Mouse (Mus musculus) lung, embryonic 14.5 days (tissue): ENCODE measurements at regions not wholly inside any gene's neighbourhood (a gene's known extent, or its start where the extent isn't known, plus 50 kb on each side); places are given as distances from the start of the nearest gene placed in this dataset.

Experiments used
- ATAC-seq: fragments of 200-750 bp; cut with Nextera tagmentation; 2 replicates; pipeline ENCODE4 v1.8.0; 2017; ENCODE audit warnings: mild to moderate bottlenecking, moderate TSS enrichment, moderate library complexity; ENCODE audit not compliant: insufficient read depth
- DNase-seq: peaks from one replicate; pipeline ENCODE4 v3.0.0-alpha.2; 2015
- H3K27ac ChIP-seq: fragments of 300-500 bp; sonication (generic); 2 replicates; pipeline ENCODE4 v1.5.1; 2014; ENCODE audit warnings: low read depth, mild to moderate bottlenecking, moderate library complexity
- H3K27me3 ChIP-seq: fragments of 300-500 bp; sonication (generic); 2 replicates; pipeline ENCODE4 v1.6.1; 2014; ENCODE audit warnings: low read length, control low read depth; ENCODE audit not compliant: insufficient read depth
- H3K36me3 ChIP-seq: fragments of 300-500 bp; sonication (generic); 2 replicates; pipeline ENCODE4 v1.6.1; 2014; ENCODE audit warnings: control low read depth; ENCODE audit not compliant: insufficient read depth
- H3K4me1 ChIP-seq: fragments of 300-500 bp; sonication (generic); 2 replicates; pipeline ENCODE4 v1.6.1; 2014; ENCODE audit warnings: antibody characterized with exemption, control low read depth; ENCODE audit not compliant: insufficient read depth
- H3K4me2 ChIP-seq: fragments of 300-500 bp; sonication (generic); 2 replicates; pipeline ENCODE4 v1.6.1; 2014; ENCODE audit warnings: mild to moderate bottlenecking
- H3K4me3 ChIP-seq: fragments of 300-500 bp; sonication (generic); 2 replicates; pipeline ENCODE4 v1.5.1; 2014; ENCODE audit warnings: low read depth, low read length
- H3K9ac ChIP-seq: fragments of 300-500 bp; sonication (generic); 2 replicates; pipeline ENCODE4 v1.6.1; 2014
- H3K9me3 ChIP-seq: fragments of 300-500 bp; sonication (generic); 2 replicates; pipeline ENCODE4 v1.6.1; 2016; ENCODE audit warnings: low read depth, low read length, control low read depth
- CTCF ChIP-seq: IDR thresholded peaks from 2 replicates; pipeline ENCODE4 v1.5.1; 2016; ENCODE audit warnings: antibody characterized with exemption, low read depth
- WGBS: fragments of 180-500 bp; shearing (Covaris S2); extraction: QIAGEN DNeasy Blood & Tissue Kit; methylation state at CpG from one replicate; pipeline ENCODE4 v1.1.7; 2014; 5-methylcytosine and 5-hydroxymethylcytosine counted together

DNA sequence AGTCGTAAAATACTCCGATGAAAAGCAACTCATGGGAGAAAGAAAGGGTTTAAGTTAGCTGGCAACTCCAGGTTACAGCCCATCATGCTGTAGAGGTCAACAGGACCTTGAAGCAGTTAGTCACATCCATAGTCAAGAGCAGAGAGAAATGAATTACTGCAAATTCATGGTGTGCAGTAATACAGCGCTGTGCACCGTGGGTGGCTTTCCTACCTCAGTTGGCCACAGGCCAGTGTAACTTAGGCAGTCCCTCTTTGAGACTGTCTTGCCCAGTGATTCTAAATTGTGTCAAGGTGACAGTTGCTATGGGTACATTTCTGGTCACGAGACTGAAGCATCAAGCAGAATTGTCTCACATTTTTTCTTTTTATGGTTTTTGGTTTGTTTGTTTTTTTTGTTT lies 186.7 kb upstream of the Stac start:
- Histone ChIP-seq H3K27me3 (no peaks in the 10 kb centered on the region), H3K4me2 (no peak overlapping the region), H3K36me3 (no peaks in the 10 kb centered on the region), H3K9me3 (no peaks in the 10 kb centered on the region), H3K9ac (no peak overlapping the region), H3K27ac (no peak overlapping the region), H3K4me1 (no peaks in the 10 kb centered on the region), H3K4me3 (no peak overlapping the region)
- no peak for TF ChIP-seq CTCF
- DNase-seq (no peak), ATAC-seq (no peak)
- 87% methylated on average over 5 of the region's 5 CpGs for WGBS

DNA sequence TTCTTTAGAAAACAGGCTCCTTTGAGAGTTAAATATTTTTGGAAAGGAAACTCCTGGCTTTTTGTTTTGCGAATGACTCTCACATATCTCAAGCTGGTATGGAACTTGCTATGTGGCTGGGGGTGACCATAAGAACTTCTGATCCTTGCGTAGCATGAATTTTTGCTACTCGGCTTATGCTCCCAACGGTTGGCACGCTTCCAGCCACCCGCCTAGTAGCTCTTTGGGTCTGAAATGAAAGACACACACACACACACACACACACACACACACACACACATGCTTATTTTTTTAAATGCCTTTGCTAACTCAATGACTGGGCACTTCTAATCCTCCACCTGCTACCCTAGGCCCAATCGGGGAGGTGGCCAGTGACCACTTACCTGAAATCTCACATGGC lies 180.3 kb upstream of the Stac start:
- Histone ChIP-seq H3K27me3 (no peaks in the 10 kb centered on the region), H3K27ac (no peak overlapping the region), H3K4me2 (no peak overlapping the region), H3K9me3 (no peaks in the 10 kb centered on the region), H3K4me3 (no peak overlapping the region), H3K4me1 (no peaks in the 10 kb centered on the region), H3K9ac (no peak overlapping the region), H3K36me3 (no peaks in the 10 kb centered on the region)
- no peak for TF ChIP-seq CTCF
- DNase-seq: peak; percentile 22
- 74% methylated on average over 7 of the region's 7 CpGs for WGBS
- no peak for ATAC-seq

DNA sequence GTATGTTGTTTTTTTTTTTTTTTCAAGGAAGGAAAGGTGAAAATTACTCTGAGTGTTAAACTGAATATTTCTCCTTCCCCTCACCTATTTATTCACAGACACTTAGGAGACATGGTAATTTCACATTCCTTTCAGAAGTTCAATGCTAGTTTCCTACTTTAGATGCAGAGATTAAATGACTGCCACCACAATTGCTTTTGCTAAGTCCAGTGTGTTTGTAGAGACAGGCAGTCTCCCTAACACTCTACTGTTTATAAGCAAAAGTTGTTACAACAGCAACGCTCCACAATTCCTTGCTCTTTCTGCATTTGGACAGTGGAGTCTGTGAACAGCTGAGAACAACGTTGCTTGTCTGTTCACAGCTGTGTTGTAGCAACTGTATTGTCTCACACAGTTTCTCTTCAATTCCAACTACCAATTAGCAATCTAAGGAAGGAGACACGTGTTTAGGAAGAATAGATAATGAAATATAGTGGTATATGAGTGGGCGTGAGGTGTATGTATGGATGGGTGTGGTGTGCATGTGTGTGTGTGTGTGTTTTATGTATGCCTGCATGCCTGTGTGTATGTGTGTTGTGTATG lies 179.7 kb upstream of the Stac start:
- DNase-seq (no peak), ATAC-seq (no peak)
- Histone ChIP-seq H3K27me3 (no peaks in the 10 kb centered on the region), H3K27ac (no peak overlapping the region), H3K36me3 (no peaks in the 10 kb centered on the region), H3K9me3 (no peaks in the 10 kb centered on the region), H3K9ac (no peak overlapping the region), H3K4me1 (no peaks in the 10 kb centered on the region), H3K4me2 (no peak overlapping the region), H3K4me3 (no peak overlapping the region)
- TF ChIP-seq CTCF: no peak
- WGBS: 62% methylated on average over 4 of the region's 4 CpGs

DNA sequence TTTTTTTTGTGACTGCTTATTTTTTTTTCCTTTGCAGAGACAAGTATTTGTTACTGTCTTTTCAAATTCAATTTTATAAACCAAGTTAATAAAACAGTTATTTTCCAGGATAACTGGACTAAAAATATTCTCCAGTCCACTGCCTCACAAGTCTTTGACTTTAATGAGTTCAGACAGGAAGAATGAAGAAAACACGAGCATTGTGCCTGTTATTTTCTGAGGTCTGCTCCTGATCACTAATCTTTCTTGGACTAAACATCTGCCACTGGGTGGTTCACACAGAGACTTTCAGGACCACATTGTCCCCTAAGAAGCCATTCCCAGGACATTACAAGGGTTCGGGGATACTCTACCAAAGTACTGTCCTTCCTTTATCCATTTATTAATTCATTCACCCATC lies 167.9 kb upstream of the Stac start:
- Histone ChIP-seq H3K4me3 (no peak overlapping the region), H3K27me3 (no peaks in the 10 kb centered on the region), H3K27ac (no peak overlapping the region), H3K9ac (no peak overlapping the region), H3K4me2 (no peak overlapping the region), H3K36me3 (no peaks in the 10 kb centered on the region), H3K4me1 (no peaks in the 10 kb centered on the region), H3K9me3 (no peaks in the 10 kb centered on the region)
- DNase-seq: no peak
- no peak for ATAC-seq
- TF ChIP-seq CTCF: no peak
- WGBS: 64% methylated on average over 2 of the region's 2 CpGs

DNA sequence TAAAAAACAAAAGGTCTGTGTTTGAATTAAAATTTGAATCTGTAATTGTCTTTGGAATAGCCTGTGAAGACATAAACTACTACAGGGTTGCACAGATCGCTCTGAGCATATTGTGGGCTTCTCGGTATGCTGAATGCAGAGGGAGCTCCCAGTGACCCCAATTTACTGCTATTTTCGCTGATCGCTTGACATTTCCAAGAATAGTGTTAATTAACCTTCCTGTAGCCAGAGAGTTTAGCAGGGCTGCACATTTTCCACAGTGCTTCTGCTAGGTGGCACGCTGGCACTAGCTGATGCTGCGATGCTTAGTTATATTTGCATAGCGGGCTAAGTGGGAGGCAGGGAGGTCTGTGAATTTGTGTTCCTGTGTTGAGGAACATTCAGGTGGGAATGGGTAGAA lies 164.8 kb upstream of the Stac start:
- H3K4me1 ChIP-seq: no peaks in the 10 kb centered on the region
- H3K4me2 ChIP-seq: no peak overlapping the region
- no peak for ATAC-seq
- H3K27ac ChIP-seq: no peak overlapping the region
- H3K9me3 ChIP-seq: no peaks in the 10 kb centered on the region
- WGBS: 78% methylated on average over 7 of the region's 7 CpGs
- no peak overlapping the region for H3K4me3 ChIP-seq
- no peaks in the 10 kb centered on the region for H3K27me3 ChIP-seq
- no peak overlapping the region for H3K9ac ChIP-seq
- DNase-seq: no peak
- H3K36me3 ChIP-seq: no peaks in the 10 kb centered on the region
- TF ChIP-seq CTCF: no peak

DNA sequence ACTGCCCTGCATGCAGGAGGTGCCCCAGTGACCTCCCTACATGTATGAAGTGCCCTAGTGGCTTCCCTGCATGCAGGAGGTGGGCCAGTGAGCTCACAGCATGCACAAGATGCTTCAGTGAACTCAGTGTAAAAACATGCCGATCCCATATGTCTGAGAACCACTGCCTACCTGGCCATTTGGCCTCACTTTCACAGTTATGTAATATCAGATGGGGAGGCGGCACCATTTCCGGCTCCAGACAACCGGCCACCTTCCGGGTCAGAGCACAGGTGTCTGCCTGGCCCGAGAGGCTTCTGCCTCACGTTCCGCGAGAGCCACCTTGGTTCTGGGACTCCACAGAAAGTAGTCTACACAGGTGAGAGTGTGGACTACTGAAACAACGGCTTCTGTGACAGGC lies 156.2 kb upstream of the Stac start:
- 93% methylated on average over 10 of the region's 10 CpGs for WGBS
- no peak for TF ChIP-seq CTCF
- no peak overlapping the region for H3K4me2 ChIP-seq
- H3K9me3 ChIP-seq: no peaks in the 10 kb centered on the region
- H3K27me3 ChIP-seq: no peaks in the 10 kb centered on the region
- H3K36me3 ChIP-seq: no peaks in the 10 kb centered on the region
- H3K4me1 ChIP-seq: no peaks in the 10 kb centered on the region
- no peak overlapping the region for H3K27ac ChIP-seq
- ATAC-seq: no peak
- no peak overlapping the region for H3K9ac ChIP-seq
- H3K4me3 ChIP-seq: no peak overlapping the region
- no peak for DNase-seq

DNA sequence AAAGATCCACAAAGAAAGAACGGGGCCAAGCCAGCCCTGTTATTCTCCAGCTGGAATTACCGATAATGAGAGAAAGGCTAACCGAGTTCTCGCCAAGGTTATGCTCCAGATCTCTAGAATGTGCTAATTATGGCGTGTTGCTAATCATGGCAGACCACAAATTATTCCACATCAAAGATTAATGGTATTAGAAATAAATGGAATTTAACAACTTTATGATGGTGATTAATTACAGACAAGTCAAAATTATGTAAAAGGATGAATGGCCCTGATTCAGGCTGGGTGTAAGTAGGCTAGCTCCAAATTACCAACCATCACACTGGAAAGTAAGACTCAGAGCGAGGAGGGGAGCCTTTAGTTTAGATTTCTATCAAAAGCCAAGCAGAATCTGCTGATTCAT lies 151.0 kb upstream of the Stac start:
- H3K27me3 ChIP-seq: no peaks in the 10 kb centered on the region
- WGBS: 80% methylated on average over 6 of the region's 6 CpGs
- DNase-seq (no peak), ATAC-seq (no peak)
- H3K4me1 ChIP-seq: no peaks in the 10 kb centered on the region
- no peak overlapping the region for H3K4me2 ChIP-seq
- H3K9ac ChIP-seq: no peak overlapping the region
- no peaks in the 10 kb centered on the region for H3K36me3 ChIP-seq
- H3K27ac ChIP-seq: no peak overlapping the region
- H3K4me3 ChIP-seq: no peak overlapping the region
- no peak for TF ChIP-seq CTCF
- H3K9me3 ChIP-seq: no peaks in the 10 kb centered on the region
